Mouse (Mus musculus) mature B cell (primary cell): Measurements from ENCODE around the gene Tarm1.

Experiments used
- in situ Hi-C: fragments of 300-500 bp; cut with MboI; formaldehyde crosslinking; loops from 2 replicates; pipeline ENCODE4 v1.14.3; 2019

The Tarm1 gene

DNA sequence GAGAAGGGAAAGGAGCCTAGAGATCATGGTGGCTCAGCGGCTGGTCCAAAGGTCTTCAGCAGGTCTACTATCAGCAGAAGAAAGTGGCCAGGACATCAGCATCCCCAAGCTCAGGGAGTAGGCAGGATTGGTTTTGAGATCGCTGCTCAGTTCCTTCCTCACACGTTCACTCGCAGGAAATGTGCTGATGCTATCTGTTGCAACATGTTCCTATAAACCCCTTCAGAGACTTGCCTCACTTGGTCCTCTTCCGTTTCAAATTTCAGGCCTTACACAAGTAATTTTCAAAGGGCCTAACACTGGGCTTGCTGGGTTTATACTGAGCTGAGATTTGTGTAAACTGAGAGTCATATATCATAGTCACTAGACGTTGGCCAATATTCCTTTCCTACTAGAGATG lies at the start of gene Tarm1:
Tarm1 (minus strand) TSS at position 186 of the 400 bp plus-strand sequence.
- in situ Hi-C loops = no loop called here

GRCm38 (mm10) chr7:3505913-3506312 lies 3.5 kb upstream of the Tarm1 start:
- in situ Hi-C loops = no loop called here

- in situ Hi-C loops = no loop called here
Observed at GRCm38 (mm10) chr7:3500406-3500805, 2.0 kb downstream of the Tarm1 start.

GRCm38 (mm10) chr7:3481948-3482608 lies 20.3 kb downstream of the Tarm1 start:
- in situ Hi-C loops = no loop called here

GRCm38 (mm10) chr7:3476728-3477127 lies 25.7 kb downstream of the Tarm1 start:
- in situ Hi-C loops = no loop called here

- in situ Hi-C loops = no loop called here
Observed at GRCm38 (mm10) chr7:3474291-3475080, 27.9 kb downstream of the Tarm1 start.

- in situ Hi-C loops = no loop called here
Observed at GRCm38 (mm10) chr7:3472774-3473173, 29.6 kb downstream of the Tarm1 start.

- in situ Hi-C loops = no loop called here
Observed at GRCm38 (mm10) chr7:3468614-3469013, 33.8 kb downstream of the Tarm1 start.

DNA sequence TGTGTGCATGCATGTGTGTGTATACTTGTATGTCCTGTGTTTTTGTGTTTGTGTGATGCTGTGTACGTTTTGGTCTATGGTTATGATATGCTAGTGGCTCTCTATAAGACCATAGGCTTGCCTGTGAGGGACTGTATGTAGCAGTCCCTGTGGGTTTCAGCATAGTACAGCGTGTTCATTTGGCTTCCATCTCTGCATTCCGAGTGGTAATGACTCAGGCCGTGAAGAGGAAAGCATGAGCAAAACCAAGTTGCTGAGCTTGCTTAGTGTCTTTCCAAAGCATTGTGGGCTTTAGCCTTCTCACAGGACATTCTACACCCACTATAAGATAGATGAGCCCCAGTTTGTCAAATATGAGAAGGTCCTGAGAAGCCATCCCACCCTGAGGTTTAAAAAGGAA lies 39.1 kb downstream of the Tarm1 start:
- in situ Hi-C loops = no loop called here

DNA sequence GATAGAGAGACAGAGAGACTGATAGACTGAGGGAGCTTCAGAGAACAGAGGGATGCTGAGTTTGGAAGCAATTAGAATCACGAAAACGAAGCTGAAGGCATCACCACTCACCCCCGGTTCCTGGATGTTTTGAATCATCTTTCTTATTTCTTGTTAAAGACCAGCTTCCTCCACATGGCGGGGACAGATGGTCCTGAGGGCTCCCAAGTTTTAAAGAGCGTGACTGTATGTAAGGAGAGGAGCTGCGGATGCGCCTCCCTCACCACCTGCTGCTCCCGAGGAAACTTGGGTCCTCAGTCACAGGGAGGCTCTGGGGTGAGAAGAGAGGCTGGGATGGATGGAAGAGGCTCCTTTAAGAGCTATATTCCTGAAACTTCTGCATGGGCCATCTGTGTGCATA lies 42.2 kb downstream of the Tarm1 start:
- in situ Hi-C loops = no loop called here

GRCm38 (mm10) chr7:3457841-3458217 lies 44.6 kb downstream of the Tarm1 start:
- in situ Hi-C loops = no loop called here

DNA sequence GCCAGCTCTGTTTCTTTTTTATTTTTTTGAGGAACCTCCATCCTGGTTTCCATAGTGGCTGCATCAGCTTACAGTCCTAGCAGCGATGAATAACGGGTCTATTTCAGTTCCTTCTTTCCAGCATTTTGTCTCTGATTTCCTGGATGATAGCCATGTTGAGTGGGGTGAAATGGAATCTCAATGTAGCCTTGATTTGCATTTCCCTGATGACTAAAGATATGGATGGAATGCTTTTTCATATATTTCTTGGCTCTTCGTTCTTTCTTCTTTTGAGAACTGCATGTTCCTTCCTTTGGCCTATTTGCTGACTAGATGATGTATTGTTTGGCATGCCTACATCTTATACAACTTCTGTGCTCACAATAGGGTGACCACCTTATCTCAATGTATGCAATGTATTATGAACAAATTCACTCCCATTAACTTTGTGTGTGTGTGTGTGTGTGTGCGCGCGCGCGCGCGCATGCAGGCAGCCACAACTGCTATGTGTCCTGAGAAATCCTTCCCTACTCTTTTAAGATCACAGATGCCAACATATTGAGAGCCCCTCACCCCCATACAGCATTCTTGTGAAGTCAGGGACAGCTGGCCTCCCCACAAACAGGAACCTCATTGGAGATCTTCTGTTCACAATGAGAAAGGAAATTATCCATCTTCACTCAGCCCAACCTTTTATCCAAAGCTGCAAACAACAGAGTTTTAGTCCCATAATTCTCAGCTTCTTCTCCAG lies 45.1 kb downstream of the Tarm1 start:
- in situ Hi-C loops = no loop called here

GRCm38 (mm10) chr7:3453486-3454183 lies 48.8 kb downstream of the Tarm1 start:
- in situ Hi-C loops = no loop called here

DNA sequence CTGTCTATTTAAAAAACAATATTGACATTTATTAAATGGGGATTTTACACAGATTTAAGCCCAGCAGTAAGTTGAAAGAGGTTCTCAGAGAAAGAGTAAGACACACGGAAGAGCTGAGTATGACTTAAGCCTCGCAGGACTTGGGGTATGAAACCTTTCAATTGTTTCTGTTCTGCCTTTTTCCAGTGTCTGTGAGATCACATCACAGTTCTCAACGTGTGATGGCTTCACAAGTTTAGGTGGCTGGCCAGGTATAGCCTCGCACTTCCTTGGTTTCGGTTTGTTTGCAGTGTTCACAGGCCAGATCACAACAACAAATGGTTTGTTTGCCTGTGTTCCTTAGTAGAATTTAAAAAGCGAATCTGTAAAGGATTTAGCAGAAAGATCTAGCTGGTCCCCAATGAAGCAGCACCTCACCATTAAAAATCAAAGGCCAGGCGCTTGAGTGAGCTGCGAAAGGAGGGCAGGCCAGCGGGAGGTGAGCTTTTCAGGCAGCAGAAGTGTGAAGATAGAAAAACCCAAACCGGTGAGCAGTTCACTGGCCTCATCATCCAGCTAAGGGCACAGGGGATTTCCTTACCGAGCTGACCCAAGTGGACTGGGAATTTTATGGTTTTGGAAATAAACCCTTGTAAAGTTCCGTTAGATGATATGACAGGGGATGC lies 49.5 kb downstream of the Tarm1 start:
- in situ Hi-C loops = no loop called here

- in situ Hi-C loops = no loop called here
Observed at GRCm38 (mm10) chr7:3451161-3451560, 51.3 kb downstream of the Tarm1 start.

DNA sequence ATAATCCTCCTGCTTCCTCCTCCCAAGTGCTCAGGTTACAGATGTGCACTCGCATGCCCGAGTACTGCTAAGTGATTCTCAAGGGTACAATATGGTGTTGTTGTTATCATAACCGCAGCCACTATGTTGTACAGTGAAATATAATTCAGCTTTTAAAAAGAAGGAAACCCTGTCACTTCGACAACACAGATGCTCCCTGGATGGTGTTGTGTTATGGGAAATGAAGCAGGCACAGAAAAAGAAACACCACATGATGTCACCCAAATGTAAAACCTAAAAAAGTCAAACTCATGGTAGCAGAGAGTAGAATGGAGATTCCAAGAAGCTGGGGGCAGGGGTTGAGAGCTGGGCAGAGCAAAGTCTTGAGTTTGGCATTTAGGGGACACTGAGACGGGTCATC lies 51.8 kb downstream of the Tarm1 start:
- in situ Hi-C loops = no loop called here

DNA sequence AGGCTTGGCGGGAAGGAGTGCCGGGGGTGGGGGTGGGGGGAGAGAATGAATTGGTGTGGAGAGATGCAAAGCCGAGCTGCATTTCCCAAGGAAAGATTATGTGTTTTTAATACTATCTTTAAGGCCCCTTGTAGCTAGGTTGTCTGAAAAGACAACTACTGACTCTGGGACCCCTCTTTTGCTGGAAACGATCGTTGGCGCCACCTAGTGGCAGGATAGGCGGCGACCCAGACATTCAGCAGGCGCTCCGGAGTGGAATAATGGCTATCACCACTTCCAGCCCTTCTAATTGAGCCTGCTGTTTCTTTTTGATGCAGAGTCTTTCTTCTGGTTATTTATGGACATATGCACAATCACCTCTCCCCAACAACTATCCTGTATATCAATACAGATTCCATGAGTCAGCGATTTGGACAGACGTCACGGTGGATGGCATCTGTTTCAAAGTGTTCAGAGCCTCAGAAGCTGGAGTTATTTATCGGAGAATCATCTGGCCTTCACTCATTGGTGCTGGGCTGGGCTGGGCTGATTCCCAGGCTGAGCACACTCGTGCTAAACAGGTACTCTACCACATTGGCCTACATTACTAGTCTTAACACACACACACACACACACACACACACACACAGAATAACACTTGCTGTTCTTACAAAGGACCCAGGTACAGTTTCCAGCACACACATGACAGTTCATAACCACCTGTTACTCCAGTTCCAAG lies 53.5 kb downstream of the Tarm1 start:
- in situ Hi-C loops = loop anchor here (10.0 kb wide), 1 partner anchor 224 kb away; no protein-coding TSS in a partner anchor

GRCm38 (mm10) chr7:3447026-3447425 lies 55.4 kb downstream of the Tarm1 start:
- in situ Hi-C loops = loop anchor here (10.0 kb wide), 1 partner anchor 222 kb away; no protein-coding TSS in a partner anchor

DNA sequence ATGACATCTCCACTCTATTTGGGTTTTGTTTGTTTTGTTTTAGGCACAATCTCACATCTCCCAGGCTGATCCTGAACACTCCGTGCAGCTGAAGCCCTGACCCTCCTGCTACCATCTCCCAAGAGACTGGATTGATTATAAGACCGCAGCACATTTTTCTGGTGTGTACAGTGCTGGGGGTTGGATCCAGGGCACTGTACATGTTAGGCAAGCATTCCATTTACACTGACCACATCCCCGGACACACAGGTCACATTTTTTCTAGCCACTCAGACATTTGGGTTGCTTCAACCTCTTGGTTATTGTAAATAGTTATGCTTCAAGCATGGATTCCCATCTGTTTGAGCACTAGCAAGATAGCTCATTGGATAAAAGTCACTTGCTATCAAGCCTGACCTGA lies 55.8 kb downstream of the Tarm1 start:
- in situ Hi-C loops = loop anchor here (10.0 kb wide), 1 partner anchor 222 kb away; no protein-coding TSS in a partner anchor

GRCm38 (mm10) chr7:3444678-3445077 lies 57.7 kb downstream of the Tarm1 start:
- in situ Hi-C loops = loop anchor here (10.0 kb wide), 1 partner anchor 220 kb away; no protein-coding TSS in a partner anchor
